Comparison of ENCODE assay signal across 8 mouse cellular contexts in genomic region chr5:107147951-107148766, GRCm38 (mm10).
DNase-seq lines count a peak whose midpoint lies in the region; ATAC-seq lines count a peak whose summit lies in the region.
"Had no signal": no experiment of that assay in that cellular context is flagged by ENCODE, and none has a peak within 500 bp of the region (broad histone marks: within the 10 kb centered on the region; RNA-seq: fewer than 3 reads in every experiment).

No protein-coding gene starts in this region.

- no peak overlapping the region for H3K27ac ChIP-seq in forebrain, embryonic 13.5 days
- H3K27ac ChIP-seq in hindbrain, embryonic 10.5 days, result peak overlapping the region; percentile 70

- H3K9ac ChIP-seq in forebrain, embryonic 13.5 days, result no peak overlapping the region

- peak; percentile 80 for DNase-seq in Muller cell, postnatal 12 days (ENCODE audit: inconsistent ontology term)
- peak; percentile 87 for DNase-seq in brain, adult 2 months (ENCODE audit: low read depth, low spot score)
- DNase-seq in hindbrain, embryonic 10.5 days (ENCODE audit: low spot score), result peak; percentile 37
- peak; percentile 87 for DNase-seq in layer of hippocampus, adult 9-11 months
- DNase-seq in lung, postnatal 4 days, result peak; percentile 76 to 81
- peak; percentile 24 to 44 for DNase-seq in right cerebral cortex, postnatal 36 days (ENCODE audit: low spot score in 2 of 2)

- peaks cover 80% of the 10 kb centered on the region for H3K27me3 ChIP-seq in forebrain, embryonic 13.5 days
- H3K27me3 ChIP-seq in hindbrain, embryonic 10.5 days (ENCODE audit: insufficient read depth, poor library complexity, severe bottlenecking), result peaks cover 12% of the 10 kb centered on the region; the same call in 1 of the 2 replicates

- H3K4me3 ChIP-seq in forebrain, embryonic 13.5 days, result no peak overlapping the region
- H3K4me3 ChIP-seq in hindbrain, embryonic 10.5 days, result no peak overlapping the region
- H3K4me3 ChIP-seq: erythroblast, embryonic 14.5 days had no signal

- H3K9me3 ChIP-seq in forebrain, embryonic 13.5 days (replicated peaks), result no peaks in the 10 kb centered on the region
- no peaks in the 10 kb centered on the region for H3K9me3 ChIP-seq in hindbrain, embryonic 10.5 days

- H3K4me1 ChIP-seq in forebrain, embryonic 13.5 days, result peaks cover 57% of the 10 kb centered on the region
- H3K4me1 ChIP-seq in hindbrain, embryonic 10.5 days (replicated peaks), result peaks cover 70% of the 10 kb centered on the region

- H3K36me3 ChIP-seq in forebrain, embryonic 13.5 days (ENCODE audit: poor library complexity, severe bottlenecking), result no peaks in the 10 kb centered on the region
- H3K36me3 ChIP-seq in hindbrain, embryonic 10.5 days, result no peaks in the 10 kb centered on the region

- peak overlapping the region; percentile 11; the same call in 1 of the 2 replicates for H3K4me2 ChIP-seq in forebrain, embryonic 13.5 days

- WGBS in forebrain, embryonic 13.5 days, result 8% methylated on average over 13 of the region's 13 CpGs
- 34% methylated on average over 13 of the region's 13 CpGs for WGBS in hindbrain, embryonic 10.5 days

- peak; percentile 86 for ATAC-seq in forebrain, embryonic 13.5 days

Comparison
In these comparisons a context has a peak if more than half of its experiments do, and no peak if none do; other contexts are left out.
1. DNase-seq: peak in every context shown above with its lines; median percentile 87 in brain, adult 2 months; 87 in layer of hippocampus, adult 9-11 months; 80 in Muller cell, postnatal 12 days; 78 in lung, postnatal 4 days; 37 in hindbrain, embryonic 10.5 days; 34 in right cerebral cortex, postnatal 36 days.